Mouse (Mus musculus) stomach, postnatal 0 days (tissue): ENCODE results near the gene Jaml. TPM values are rescaled to one million over a fixed set of nuclear protein-coding genes. Genes with fewer than 3 reads are reported as not detected.

Experiments used
- ATAC-seq: fragments of 200-750 bp; cut with Nextera tagmentation; 2 replicates; pipeline ENCODE4 v1.8.0; 2017; ENCODE audit not compliant: low FRiP score, low TSS enrichment
- DNase-seq: peaks from one replicate; pipeline ENCODE4 v3.0.0-alpha.2; 2016; ENCODE audit warnings: low spot score
- H3K27ac ChIP-seq: fragments of 300-500 bp; sonication (generic); replicated peaks from 2 replicates; pipeline ENCODE4 v1.5.1; 2014; ENCODE audit warnings: mild to moderate bottlenecking, control low read depth
- H3K27me3 ChIP-seq: fragments of 300-500 bp; sonication (generic); 2 replicates; pipeline ENCODE4 v1.6.1; 2014; ENCODE audit warnings: low read length; ENCODE audit not compliant: control insufficient read depth, insufficient read depth
- H3K36me3 ChIP-seq: fragments of 300-500 bp; sonication (generic); 2 replicates; pipeline ENCODE4 v1.6.1; 2014; ENCODE audit warnings: low read length, mixed read lengths; ENCODE audit not compliant: control insufficient read depth, insufficient read depth
- H3K4me1 ChIP-seq: fragments of 300-500 bp; sonication (generic); replicated peaks from 2 replicates; pipeline ENCODE4 v1.6.1; 2014; ENCODE audit warnings: antibody characterized with exemption; ENCODE audit not compliant: control insufficient read depth, insufficient read depth
- H3K4me2 ChIP-seq: fragments of 300-500 bp; sonication (generic); replicated peaks from 2 replicates; pipeline ENCODE4 v1.6.1; 2014; ENCODE audit warnings: low read depth, mild to moderate bottlenecking, control low read depth, moderate library complexity
- H3K4me3 ChIP-seq: fragments of 300-500 bp; sonication (generic); 2 replicates; pipeline ENCODE4 v1.5.1; 2014; ENCODE audit warnings: low read depth, low read length, control low read depth
- H3K9ac ChIP-seq: fragments of 300-500 bp; sonication (generic); 2 replicates; pipeline ENCODE4 v1.6.1; 2014; ENCODE audit warnings: mild to moderate bottlenecking, low read length, control low read depth, mixed read lengths
- H3K9me3 ChIP-seq: fragments of 300-500 bp; sonication (generic); 2 replicates; pipeline ENCODE4 v1.6.1; 2016; ENCODE audit warnings: low read length; ENCODE audit not compliant: control insufficient read depth
- CTCF ChIP-seq: IDR thresholded peaks from 2 replicates; pipeline ENCODE4 v1.5.1; 2016; ENCODE audit warnings: antibody characterized with exemption, low read depth, mild to moderate bottlenecking, moderate library complexity
- EP300 ChIP-seq: optimal IDR thresholded peaks from 2 replicates; pipeline ENCODE3; 2016; ENCODE audit warnings: antibody characterized with exemption
- WGBS: fragments of 180-500 bp; shearing (Covaris S2); extraction: QIAGEN DNeasy Blood & Tissue Kit; methylation state at CpG from one replicate; pipeline ENCODE4 v1.1.7; 2014; 5-methylcytosine and 5-hydroxymethylcytosine counted together
- polyA plus RNA-seq: library from polyadenylated mRNA; unstranded; fragments of >200 nt; fragmentation: Nextera tagmentation; extraction: Ambion mirVana; gene quantifications from 2 replicates; pipeline ENCODE4 v1.2.1, GENCODE M21; 2015

Jaml gene
- polyA plus RNA-seq, 1 experiment from 2014 or later: 3.5 TPM

GRCm38 (mm10) chr9:45040066-45040845 lies 38.7 kb upstream of the Jaml start:
- peak overlapping the region; percentile 42 for H3K4me2 ChIP-seq
- DNase-seq: peak; percentile 26
- no peaks in the 10 kb centered on the region for H3K27me3 ChIP-seq
- H3K27ac ChIP-seq: peak overlapping the region; percentile 58
- no peak for TF ChIP-seq CTCF
- TF ChIP-seq EP300: no peak
- no peak for ATAC-seq
- no peaks in the 10 kb centered on the region for H3K36me3 ChIP-seq
- H3K4me3 ChIP-seq: peak overlapping the region; percentile 6
- no peaks in the 10 kb centered on the region for H3K4me1 ChIP-seq
- H3K9me3 ChIP-seq: no peaks in the 10 kb centered on the region
- peak overlapping the region; percentile 23; the same call in 1 of the 2 replicates for H3K9ac ChIP-seq
- 13% methylated on average over 14 of the region's 14 CpGs for WGBS

- Histone ChIP-seq H3K27me3 (no peaks in the 10 kb centered on the region), H3K27ac (peak overlapping the region; percentile 90), H3K9me3 (no peaks in the 10 kb centered on the region), H3K4me2 (peak overlapping the region; percentile 42), H3K36me3 (no peaks in the 10 kb centered on the region), H3K4me1 (no peaks in the 10 kb centered on the region), H3K4me3 (no peak overlapping the region), H3K9ac (no peak overlapping the region)
- ATAC-seq (peak; percentile 57), DNase-seq (peak; percentile 81)
- TF ChIP-seq EP300 (no peak), CTCF (no peak)
- 26% methylated on average over 17 of the region's 17 CpGs for WGBS
These were observed 37.7 kb upstream of the Jaml start for GRCm38 (mm10) chr9:45041131-45041838.

GRCm38 (mm10) chr9:45042056-45042720 lies 36.8 kb upstream of the Jaml start:
- peak; percentile 94 for DNase-seq
- no peaks in the 10 kb centered on the region for H3K9me3 ChIP-seq
- H3K4me1 ChIP-seq: no peaks in the 10 kb centered on the region
- H3K27ac ChIP-seq: peak overlapping the region; percentile 90
- peak overlapping the region; percentile 63 for H3K9ac ChIP-seq
- WGBS: under 1% methylated on average over 20 of the region's 20 CpGs
- no peaks in the 10 kb centered on the region for H3K36me3 ChIP-seq
- H3K4me2 ChIP-seq: peak overlapping the region; percentile 55
- peak; percentile 97 for ATAC-seq
- no peaks in the 10 kb centered on the region for H3K27me3 ChIP-seq
- TF ChIP-seq CTCF (no peak), EP300 (no peak)
- peak overlapping the region; percentile 45 for H3K4me3 ChIP-seq

GRCm38 (mm10) chr9:45042947-45043346 lies 36.0 kb upstream of the Jaml start:
- H3K9ac ChIP-seq: peak overlapping the region; percentile 63
- peak overlapping the region; percentile 90 for H3K27ac ChIP-seq
- no peaks in the 10 kb centered on the region for H3K4me1 ChIP-seq
- DNase-seq (peak; percentile 51), ATAC-seq (no peak)
- H3K4me2 ChIP-seq: peak overlapping the region; percentile 55
- peak overlapping the region; percentile 45 for H3K4me3 ChIP-seq
- no peaks in the 10 kb centered on the region for H3K27me3 ChIP-seq
- WGBS: 3% methylated on average over 10 of the region's 10 CpGs
- H3K9me3 ChIP-seq: no peaks in the 10 kb centered on the region
- TF ChIP-seq CTCF (no peak), EP300 (no peak)
- no peaks in the 10 kb centered on the region for H3K36me3 ChIP-seq

- H3K4me3 ChIP-seq: no peak overlapping the region
- no peaks in the 10 kb centered on the region for H3K36me3 ChIP-seq
- H3K9ac ChIP-seq: no peak overlapping the region
- H3K27ac ChIP-seq: no peak overlapping the region
- H3K27me3 ChIP-seq: no peaks in the 10 kb centered on the region
- TF ChIP-seq CTCF (no peak), EP300 (no peak)
- ATAC-seq (no peak), DNase-seq (no peak)
- WGBS: 85% methylated on average over 16 of the region's 16 CpGs
- H3K4me1 ChIP-seq: no peaks in the 10 kb centered on the region
- H3K9me3 ChIP-seq: no peaks in the 10 kb centered on the region
- no peak overlapping the region for H3K4me2 ChIP-seq
These were observed 32.0 kb upstream of the Jaml start for GRCm38 (mm10) chr9:45046973-45047372.
